8 mouse cellular contexts compared by ENCODE assay signal in genomic region chr11:98927438-98928076, GRCm38 (mm10). TPM values are rescaled to one million over a fixed set of nuclear protein-coding genes. Genes with fewer than 3 reads are reported as not detected.
A peak's percentile ranks its signal among the peaks of the same experiment; 100 is the strongest.
DNase-seq lines count a peak whose midpoint lies in the region; TF ChIP-seq lines count a peak whose summit lies in the region.

Rara (plus strand) TSS chr11:98927818.

- H3K4me3 ChIP-seq in midbrain, embryonic 10.5 days = peak within 1 kb of the TSS; percentile 63

- 7% methylated on average over 21 of the region's 21 CpGs for WGBS in midbrain, embryonic 10.5 days

- peaks cover 14% of the 10 kb centered on the region; the same call in 1 of the 2 replicates for H3K36me3 ChIP-seq in midbrain, embryonic 10.5 days

- H3K4me1 ChIP-seq in midbrain, embryonic 10.5 days = peaks cover 86% of the 10 kb centered on the region

- H3K27ac ChIP-seq in midbrain, embryonic 10.5 days (replicated peaks) = peak within 1 kb of the TSS; percentile 85

- no peaks in the 10 kb centered on the region for H3K9me3 ChIP-seq in midbrain, embryonic 10.5 days (replicated peaks)

- peaks cover 34% of the 10 kb centered on the region for H3K27me3 ChIP-seq in midbrain, embryonic 10.5 days (ENCODE audit: low read depth, poor library complexity, severe bottlenecking)

- TF ChIP-seq CTCF in brain, embryonic 14.5 days (IDR thresholded peaks at IDR 0.05; ENCODE audit: borderline replicate concordance, extremely low read depth, insufficient read depth, insufficient read length) = no peak

- TF ChIP-seq POLR2A in brain, embryonic 14.5 days (IDR thresholded peaks at IDR 0.05; ENCODE audit: borderline replicate concordance, extremely low read depth, insufficient read depth, insufficient read length, poor library complexity, severe bottlenecking) = no peak

- peak; percentile 27 for DNase-seq in ovary, postnatal 36 days (ENCODE audit: low spot score)
- no peak for DNase-seq in ovary, adult 18-20 months (ENCODE audit: low spot score)
- peak; percentile 85 for DNase-seq in brain, embryonic 14.5 days (ENCODE audit: low read depth)
- DNase-seq in gonadal fat pad, adult 2 months (ENCODE audit: low read depth) = no peak
- peak; percentile 61 to 69 for DNase-seq in kidney, postnatal 4 days
- DNase-seq in midbrain, embryonic 10.5 days (ENCODE audit: low spot score) = peak; percentile 57
- no peak for DNase-seq in right cerebral cortex, adult 18-20 months
- DNase-seq in urinary bladder, postnatal 36 days (ENCODE audit: low spot score in 2 of 2) = no peak

RNA-seq across cellular contexts. Expression of gene Rara, which starts in this region (rescaled TPM):
- 8.4 and 14.4 TPM in 2 replicates for polyA plus RNA-seq in brain, embryonic 14.5 days (2012; rRNA removed)
- polyA plus RNA-seq in gonadal fat pad, adult 2 months (2012; rRNA removed) = 17.0 and 24.3 TPM in 2 replicates
- polyA plus RNA-seq in midbrain, embryonic 10.5 days (2016; fragmentation: Nextera tagmentation; extraction: Ambion mirVana) = 15.5 and 16.1 TPM in 2 replicates

Comparison
In these comparisons a context has a peak if more than half of its experiments do, and no peak if none do; other contexts are left out.
1. DNase-seq: peak in ovary, postnatal 36 days (single experiment), brain, embryonic 14.5 days (single experiment), kidney, postnatal 4 days (2 of 2) and midbrain, embryonic 10.5 days (single experiment); none in ovary, adult 18-20 months (single experiment), gonadal fat pad, adult 2 months (single experiment), right cerebral cortex, adult 18-20 months (single experiment) and urinary bladder, postnatal 36 days (0 of 2).